Mouse (Mus musculus) neural tube, embryonic 11.5 days (tissue): ENCODE data around the gene Mpp6. TPM values are rescaled to one million over a fixed set of nuclear protein-coding genes. Genes with fewer than 3 reads are reported as not detected.

Experiments used
- ATAC-seq: fragments of 200-750 bp; cut with Nextera tagmentation; 2 replicates; pipeline ENCODE4 v1.8.0; 2017; ENCODE audit warnings: moderate number of reproducible peaks, mild to moderate bottlenecking, moderate TSS enrichment, moderate library complexity; ENCODE audit not compliant: insufficient read depth, low FRiP score, low TSS enrichment
- DNase-seq: peaks from one replicate; pipeline ENCODE4 v3.0.0-alpha.2; 2015; ENCODE audit warnings: low spot score
- H3K27ac ChIP-seq: fragments of 300-500 bp; sonication (generic); 2 replicates; pipeline ENCODE4 v1.5.1; 2014; ENCODE audit warnings: low read depth, mild to moderate bottlenecking, low read length
- H3K27me3 ChIP-seq: fragments of 300-500 bp; sonication (generic); 2 replicates; pipeline ENCODE4 v1.6.1; 2014; ENCODE audit warnings: mild to moderate bottlenecking, low read length, mixed read lengths; ENCODE audit not compliant: control insufficient read depth, insufficient read depth
- H3K36me3 ChIP-seq: fragments of 300-500 bp; sonication (generic); 2 replicates; pipeline ENCODE4 v1.6.1; 2014; ENCODE audit warnings: mild to moderate bottlenecking, low read length, moderate library complexity, mixed read lengths; ENCODE audit not compliant: control insufficient read depth, insufficient read depth
- H3K4me1 ChIP-seq: fragments of 300-500 bp; sonication (generic); 2 replicates; pipeline ENCODE4 v1.6.1; 2014; ENCODE audit warnings: low read length, mixed read lengths; ENCODE audit not compliant: control insufficient read depth, insufficient read depth
- H3K4me2 ChIP-seq: fragments of 300-500 bp; sonication (generic); 2 replicates; pipeline ENCODE4 v1.6.1; 2014; ENCODE audit warnings: low read depth, mild to moderate bottlenecking, moderate library complexity
- H3K4me3 ChIP-seq: fragments of 300-500 bp; sonication (generic); 2 replicates; pipeline ENCODE4 v1.5.1; 2014; ENCODE audit warnings: low read depth, low read length
- H3K9ac ChIP-seq: fragments of 300-500 bp; sonication (generic); 2 replicates; pipeline ENCODE4 v1.6.1; 2014; ENCODE audit warnings: mild to moderate bottlenecking, low read length
- H3K9me3 ChIP-seq: fragments of 300-500 bp; sonication (generic); 2 replicates; pipeline ENCODE4 v1.6.1; 2016; ENCODE audit warnings: low read length; ENCODE audit not compliant: control insufficient read depth
- WGBS: fragments of 180-500 bp; shearing (Covaris S2); extraction: QIAGEN DNeasy Blood & Tissue Kit; methylation state at CpG from one replicate; pipeline ENCODE4 v1.1.7; 2014; 5-methylcytosine and 5-hydroxymethylcytosine counted together
- polyA plus RNA-seq: library from polyadenylated mRNA; unstranded; fragments of >200 nt; fragmentation: Nextera tagmentation; extraction: Ambion mirVana; gene quantifications from 2 replicates; pipeline ENCODE4 v1.2.1, GENCODE M21; 2014

The Mpp6 gene
- polyA plus RNA-seq, 1 experiment from 2014 or later, result 73.6 TPM

- ATAC-seq (no peak), DNase-seq (no peak)
- Histone ChIP-seq H3K36me3 (no peaks in the 10 kb centered on the region), H3K9ac (no peak overlapping the region), H3K27me3 (no peaks in the 10 kb centered on the region), H3K4me1 (no peaks in the 10 kb centered on the region), H3K9me3 (no peaks in the 10 kb centered on the region), H3K4me2 (no peak overlapping the region), H3K4me3 (no peak overlapping the region), H3K27ac (no peak overlapping the region)
- 77% methylated on average over 5 of the region's 5 CpGs for WGBS
Measured at GRCm38 (mm10) chr6:50240437-50240836, 130.4 kb downstream of the Mpp6 start.

- Histone ChIP-seq H3K27me3 (no peaks in the 10 kb centered on the region), H3K27ac (no peak overlapping the region), H3K4me1 (no peaks in the 10 kb centered on the region), H3K9me3 (no peaks in the 10 kb centered on the region), H3K4me3 (no peak overlapping the region), H3K4me2 (no peak overlapping the region), H3K36me3 (no peaks in the 10 kb centered on the region), H3K9ac (no peak overlapping the region)
- DNase-seq (no peak), ATAC-seq (no peak)
- 87% methylated on average over 4 of the region's 4 CpGs for WGBS
Measured at GRCm38 (mm10) chr6:50244126-50244525, 134.1 kb downstream of the Mpp6 start.

GRCm38 (mm10) chr6:50244967-50245366, 134.9 kb downstream of the Mpp6 start:
- no peak overlapping the region for H3K4me3 ChIP-seq
- H3K36me3 ChIP-seq, result no peaks in the 10 kb centered on the region
- DNase-seq (no peak), ATAC-seq (no peak)
- H3K27ac ChIP-seq, result no peak overlapping the region
- no peak overlapping the region for H3K4me2 ChIP-seq
- 84% methylated on average over 4 of the region's 4 CpGs for WGBS
- no peaks in the 10 kb centered on the region for H3K27me3 ChIP-seq
- no peaks in the 10 kb centered on the region for H3K4me1 ChIP-seq
- no peaks in the 10 kb centered on the region for H3K9me3 ChIP-seq
- no peak overlapping the region for H3K9ac ChIP-seq

GRCm38 (mm10) chr6:50247356-50247755, 137.3 kb downstream of the Mpp6 start:
- no peak overlapping the region for H3K27ac ChIP-seq
- H3K9ac ChIP-seq, result no peak overlapping the region
- no peaks in the 10 kb centered on the region for H3K4me1 ChIP-seq
- ATAC-seq, result no peak
- H3K9me3 ChIP-seq, result no peaks in the 10 kb centered on the region
- H3K4me2 ChIP-seq, result no peak overlapping the region
- no peaks in the 10 kb centered on the region for H3K27me3 ChIP-seq
- no peaks in the 10 kb centered on the region for H3K36me3 ChIP-seq
- H3K4me3 ChIP-seq, result no peak overlapping the region
- DNase-seq, result no peak
- WGBS, result 81% methylated on average over 2 of the region's 2 CpGs

- WGBS, result 84% methylated on average over 4 of the region's 4 CpGs
Measured at GRCm38 (mm10) chr6:50247791-50248190, 137.8 kb downstream of the Mpp6 start.

More at GRCm38 (mm10) chr6:50247791-50248190, 137.8 kb downstream of the Mpp6 start:
- H3K27me3 ChIP-seq, result no peaks in the 10 kb centered on the region
- H3K9me3 ChIP-seq, result no peaks in the 10 kb centered on the region
- no peak overlapping the region for H3K4me3 ChIP-seq
- ATAC-seq, result no peak
- H3K4me2 ChIP-seq, result no peak overlapping the region
- H3K36me3 ChIP-seq, result no peaks in the 10 kb centered on the region
- H3K9ac ChIP-seq, result no peak overlapping the region
- no peaks in the 10 kb centered on the region for H3K4me1 ChIP-seq
- no peak overlapping the region for H3K27ac ChIP-seq
- no peak for DNase-seq

Other genes with a start within 250 kb of the Mpp6 start
- 50.7 and 53.7 TPM in 2 replicates for gene Gsdme, start 153.6 kb downstream of the Mpp6 start, polyA plus RNA-seq